Mouse (Mus musculus) megakaryocyte progenitor cell, adult 5-6 weeks (primary cell): ENCODE results near the gene Phactr4. TPM values are rescaled to one million over a fixed set of nuclear protein-coding genes. Genes with fewer than 3 reads are reported as not detected.

Experiments used
- ATAC-seq: replicated peaks from 2 replicates; pipeline ENCODE4 v1.8.0; 2016; ENCODE audit warnings: mild to moderate bottlenecking, moderate TSS enrichment, inconsistent platforms; ENCODE audit not compliant: poor library complexity
- total RNA-seq, 2 experiments: library from RNA; stranded (forward) in 1 of 2; stranded (reverse) in 1 of 2; fragments of 157-497, 149-512 nt in 1 of 2; fragments of 200-1000 nt in 1 of 2; gene quantifications; 2 replicates each; pipeline versions ENCODE4 v1.2.3 to v1.2.4; 2015 to 2017

Phactr4 gene
- total RNA-seq (2015) (28.4 and 34.7 TPM in 2 replicates), total RNA-seq (2017) (8.9 and 10.1 TPM in 2 replicates)

- peak; percentile 90 for ATAC-seq
Observed at GRCm38 (mm10) chr4:132421923-132422782, at the start of gene Phactr4. Gene Phactr4 (minus strand): TSS chr4:132422489.

GRCm38 (mm10) chr4:132469873-132470272 lies 47.6 kb upstream of the Phactr4 start:
- no peak; the same call in 1 of the 2 replicates for ATAC-seq

- no peak for ATAC-seq
Observed at GRCm38 (mm10) chr4:132464255-132464613, 41.9 kb upstream of the Phactr4 start.

GRCm38 (mm10) chr4:132463430-132464254 lies 41.4 kb upstream of the Phactr4 start, which contains the start of gene Med18:
Gene Med18 (minus strand): TSS chr4:132463921.
- ATAC-seq, result peak; percentile 97

- no peak for ATAC-seq
Observed at GRCm38 (mm10) chr4:132462836-132463235, 40.5 kb upstream of the Phactr4 start.

GRCm38 (mm10) chr4:132460225-132460624 lies 37.9 kb upstream of the Phactr4 start:
- ATAC-seq, result no peak

GRCm38 (mm10) chr4:132455561-132455960 lies 33.3 kb upstream of the Phactr4 start:
- ATAC-seq, result no peak

- ATAC-seq, result no peak
Observed at GRCm38 (mm10) chr4:132455146-132455545, 32.9 kb upstream of the Phactr4 start.

GRCm38 (mm10) chr4:132454216-132454615 lies 31.9 kb upstream of the Phactr4 start:
- ATAC-seq, result no peak

GRCm38 (mm10) chr4:132449778-132450177 lies 27.5 kb upstream of the Phactr4 start:
- no peak for ATAC-seq

- no peak for ATAC-seq
Observed at GRCm38 (mm10) chr4:132446105-132446504, 23.8 kb upstream of the Phactr4 start.

- no peak for ATAC-seq
Observed at GRCm38 (mm10) chr4:132444516-132444915, 22.2 kb upstream of the Phactr4 start.

- no peak for ATAC-seq
Observed at GRCm38 (mm10) chr4:132437857-132438256, 15.6 kb upstream of the Phactr4 start.

GRCm38 (mm10) chr4:132432717-132433372 lies 10.6 kb upstream of the Phactr4 start:
- no peak for ATAC-seq

GRCm38 (mm10) chr4:132428022-132428542 lies 5.8 kb upstream of the Phactr4 start:
- ATAC-seq, result peak; percentile 95

- peak; percentile 21; the same call in 1 of the 2 replicates for ATAC-seq
Observed at GRCm38 (mm10) chr4:132427493-132427892, 5.2 kb upstream of the Phactr4 start.

- no peak for ATAC-seq
Observed at GRCm38 (mm10) chr4:132426021-132426420, 3.7 kb upstream of the Phactr4 start.

GRCm38 (mm10) chr4:132424765-132425164 lies 2.5 kb upstream of the Phactr4 start:
- no peak for ATAC-seq

- ATAC-seq, result no peak
Observed at GRCm38 (mm10) chr4:132421556-132421922, 750 bp downstream of the Phactr4 start.

GRCm38 (mm10) chr4:132420471-132420870 lies 1.8 kb downstream of the Phactr4 start:
- no peak for ATAC-seq

GRCm38 (mm10) chr4:132415966-132416365 lies 6.3 kb downstream of the Phactr4 start:
- ATAC-seq, result no peak
